Mouse (Mus musculus): Measurements from ENCODE around the gene Gas2l2.

Gene Gas2l2

DNA sequence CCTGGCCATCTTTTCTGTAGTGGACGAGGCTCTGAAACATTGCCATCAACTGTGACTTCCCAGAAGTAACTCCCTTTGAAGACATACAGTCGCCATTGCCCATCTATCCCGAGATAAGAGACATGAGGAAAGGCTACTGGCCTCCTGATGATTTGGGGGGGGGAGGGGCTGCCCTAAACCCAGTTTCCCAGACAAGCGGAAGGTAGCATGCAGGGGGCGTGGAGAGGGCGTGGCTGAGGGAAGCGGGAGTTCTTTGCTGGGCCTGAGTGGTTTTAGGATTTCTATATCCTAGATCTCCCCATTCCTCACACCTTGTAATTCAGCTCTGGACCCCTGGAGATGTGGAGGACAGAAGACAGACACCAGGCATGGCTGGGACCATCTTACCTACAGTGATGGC lies 14.6 kb upstream of the Gas2l2 start:
- in situ Hi-C loops (cut with MboI, MseI): no loop called here

GRCm38 (mm10) chr11:83442596-83443267 lies 13.5 kb upstream of the Gas2l2 start:
- in situ Hi-C loops (cut with MboI, MseI): no loop called here

DNA sequence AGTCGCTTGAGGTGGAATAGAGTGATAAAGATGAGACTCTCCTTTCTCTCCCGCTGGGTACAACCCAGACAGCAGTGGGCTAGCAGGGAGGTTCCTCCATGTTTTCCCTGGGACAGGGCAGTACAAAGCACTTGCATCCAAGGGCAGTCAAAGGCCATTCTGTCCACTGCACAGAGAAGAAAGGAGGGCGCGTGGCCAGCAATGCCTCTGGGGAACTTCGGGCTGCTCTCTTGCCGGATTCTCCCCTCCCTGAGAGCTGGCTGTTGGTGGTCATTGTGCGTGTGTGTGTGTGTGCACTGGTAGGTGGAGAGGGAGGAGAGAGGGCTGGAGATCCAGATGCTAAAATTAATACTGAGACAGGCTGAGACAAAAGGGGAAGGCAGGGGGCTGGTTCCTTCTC lies 12.0 kb upstream of the Gas2l2 start:
- in situ Hi-C loops (cut with MboI, MseI): no loop called here

GRCm38 (mm10) chr11:83440081-83441064 lies 11.1 kb upstream of the Gas2l2 start:
- in situ Hi-C loops (cut with MboI, MseI): no loop called here

DNA sequence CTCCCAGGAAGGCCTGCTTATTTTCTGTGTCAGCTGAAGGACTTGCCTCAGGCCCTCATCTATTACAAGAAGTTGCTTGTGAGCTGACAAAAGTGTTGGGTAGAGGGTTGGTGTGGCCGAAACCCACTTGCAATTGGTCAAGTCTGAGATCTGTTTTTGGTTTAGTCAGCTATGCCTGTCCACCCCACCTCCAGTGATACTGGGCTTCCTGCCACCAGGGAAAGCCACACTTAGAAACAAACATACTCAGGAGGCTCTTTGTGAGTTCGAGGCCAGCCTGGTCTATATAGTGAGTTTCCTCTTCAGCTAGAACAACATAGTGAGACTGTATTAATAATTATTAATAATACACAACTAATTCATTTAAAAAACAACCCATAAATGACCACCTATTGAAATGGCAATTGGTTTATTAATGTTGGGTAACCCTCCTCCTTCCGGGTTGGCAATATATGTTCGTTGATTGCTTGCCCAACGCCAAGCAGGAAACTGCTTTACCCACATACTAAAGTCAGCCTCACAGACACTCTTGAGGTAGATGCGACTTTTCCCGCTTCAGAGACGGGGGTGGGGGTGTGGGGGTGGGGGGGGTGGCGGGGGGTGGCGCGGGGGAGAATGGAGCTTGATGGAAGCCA lies 10.3 kb upstream of the Gas2l2 start:
- in situ Hi-C loops (cut with MboI, MseI): no loop called here

GRCm38 (mm10) chr11:83437377-83437776 lies 8.1 kb upstream of the Gas2l2 start, which contains the start of gene 1700020L24Rik:
Gene 1700020L24Rik (plus strand): TSS chr11:83437677.
- in situ Hi-C loops (cut with MboI, MseI): no loop called here

GRCm38 (mm10) chr11:83432533-83432932 lies 3.3 kb upstream of the Gas2l2 start:
- in situ Hi-C loops (cut with MboI, MseI): no loop called here

DNA sequence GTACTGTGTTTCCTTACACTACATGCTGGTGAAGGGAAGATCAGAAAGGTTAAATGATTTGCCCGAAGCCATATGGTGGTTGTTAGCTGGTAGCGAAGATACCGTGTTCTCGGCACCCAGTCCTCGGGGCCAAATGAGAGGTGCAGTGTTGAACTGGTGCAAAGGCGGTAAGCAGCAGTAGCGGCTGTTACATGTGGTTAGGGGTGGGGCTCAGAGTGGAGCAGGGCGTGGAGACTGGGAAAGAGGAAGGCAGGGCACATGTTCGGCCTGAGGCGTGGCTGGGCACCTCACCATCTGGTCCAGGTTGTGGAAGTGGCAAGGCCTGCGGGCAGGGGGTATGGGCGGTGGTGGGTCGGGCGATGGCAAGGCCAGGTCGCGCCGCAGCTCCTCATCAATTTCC lies 2.3 kb downstream of the Gas2l2 start:
- in situ Hi-C loops (cut with MboI, MseI): loop anchor here (10.0 kb wide), 2 partner anchors 72 to 102 kb away; no protein-coding TSS in a partner anchor

DNA sequence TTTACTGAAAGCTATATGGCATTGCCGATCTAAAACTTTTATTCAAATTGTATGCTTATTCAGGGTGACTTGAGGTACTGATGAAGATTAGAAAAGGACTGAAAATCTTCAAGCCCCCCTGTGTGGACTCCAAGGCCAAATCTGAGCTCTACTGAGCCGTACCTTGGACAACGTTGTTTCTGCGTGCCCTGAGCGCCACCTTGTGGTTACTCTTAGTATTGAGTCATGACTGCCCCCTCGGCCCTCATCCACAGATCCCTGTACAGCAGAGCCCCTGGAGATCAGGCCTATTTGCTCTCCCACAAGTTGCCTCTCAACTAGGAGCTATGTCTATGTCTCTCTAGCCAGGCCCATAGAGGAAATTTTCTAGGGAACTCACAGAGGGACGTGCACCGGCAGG lies 4.6 kb downstream of the Gas2l2 start:
- in situ Hi-C loops (cut with MboI, MseI): loop anchor here (10.0 kb wide), 2 partner anchors 70 to 100 kb away; no protein-coding TSS in a partner anchor

DNA sequence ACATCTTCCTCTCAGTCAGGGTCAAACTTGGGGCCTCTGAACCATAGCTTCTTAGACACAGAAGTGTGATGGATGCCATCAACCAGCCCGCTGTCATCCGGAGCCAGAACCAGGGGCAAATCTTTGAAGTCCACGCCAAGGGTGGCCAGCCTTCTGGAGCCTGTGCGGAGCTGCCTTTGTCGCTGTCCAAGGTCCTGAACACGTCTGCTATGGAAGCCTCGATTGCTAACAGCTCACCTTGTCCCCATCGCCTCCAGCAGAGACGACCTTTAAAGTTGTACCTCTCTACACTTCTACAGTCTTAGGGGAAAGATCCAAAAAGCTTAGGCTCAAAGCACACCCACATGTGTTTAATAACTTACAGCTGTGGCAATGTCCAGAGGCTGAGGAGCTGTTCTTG lies 8.0 kb downstream of the Gas2l2 start:
- in situ Hi-C loops (cut with MboI, MseI): loop anchor here (10.0 kb wide), 2 partner anchors 67 to 97 kb away; no protein-coding TSS in a partner anchor

- in situ Hi-C loops (cut with MboI, MseI): loop anchor here (10.0 kb wide), 2 partner anchors 66 to 96 kb away; no protein-coding TSS in a partner anchor
These were observed 8.9 kb downstream of the Gas2l2 start for GRCm38 (mm10) chr11:83420338-83420737.

DNA sequence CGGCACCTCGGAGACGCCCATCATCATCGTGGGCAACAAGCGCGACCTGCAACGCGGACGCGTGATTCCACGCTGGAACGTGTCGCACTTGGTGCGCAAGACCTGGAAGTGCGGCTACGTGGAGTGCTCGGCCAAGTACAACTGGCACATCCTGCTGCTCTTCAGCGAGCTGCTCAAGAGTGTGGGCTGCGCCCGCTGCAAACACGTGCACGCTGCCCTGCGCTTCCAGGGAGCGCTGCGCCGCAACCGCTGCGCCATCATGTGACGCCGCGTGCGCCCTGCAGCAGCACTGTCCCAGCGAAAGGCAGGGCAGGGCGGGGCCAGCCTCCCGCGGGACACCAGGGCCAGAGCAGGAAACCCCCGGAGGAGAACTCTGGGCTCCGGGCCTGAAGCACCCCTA lies 10.7 kb downstream of the Gas2l2 start:
- in situ Hi-C loops (cut with MboI, MseI): no loop called here

GRCm38 (mm10) chr11:83417708-83418107 lies 11.5 kb downstream of the Gas2l2 start:
- in situ Hi-C loops (cut with MboI, MseI): no loop called here

DNA sequence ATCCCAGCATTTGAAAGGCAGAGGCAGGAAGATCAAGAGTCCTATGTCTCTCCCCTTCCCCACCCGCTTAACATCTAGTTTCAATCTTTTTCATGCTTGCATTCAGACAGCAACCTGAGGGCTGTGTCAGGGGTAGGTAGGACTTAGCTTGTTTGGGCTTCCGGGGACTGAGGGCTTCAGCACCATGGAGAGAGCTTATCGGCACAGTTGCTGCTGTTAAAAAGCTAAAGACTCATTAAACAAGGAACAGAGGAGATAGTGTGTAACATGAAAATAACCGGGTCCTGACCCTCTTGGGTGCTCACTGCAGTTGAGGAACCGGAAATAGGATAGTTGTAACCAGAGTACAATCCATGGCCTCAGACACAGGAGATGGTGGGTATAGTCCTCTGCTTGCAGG lies 12.2 kb downstream of the Gas2l2 start:
- in situ Hi-C loops (cut with MboI, MseI): no loop called here

DNA sequence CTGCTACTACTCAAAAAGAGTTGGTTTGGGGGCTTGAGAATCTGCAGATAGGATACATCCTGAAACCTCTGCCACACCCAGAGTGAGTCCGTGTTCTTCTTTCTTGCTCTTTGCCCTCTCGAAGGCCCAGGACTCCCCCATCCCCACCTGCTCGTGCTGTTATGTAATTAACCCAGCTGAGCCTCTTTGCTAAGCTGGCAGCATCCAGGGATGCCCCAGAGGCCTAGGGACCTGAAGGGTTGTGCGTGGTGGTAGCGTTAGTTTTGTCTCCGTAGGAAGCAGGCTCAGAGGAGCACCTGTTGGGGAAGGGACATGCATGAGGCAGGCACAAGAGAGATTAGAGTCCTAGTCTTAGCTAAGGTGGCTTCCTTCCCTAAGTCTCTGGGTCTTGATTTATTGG lies 18.7 kb downstream of the Gas2l2 start:
- in situ Hi-C loops (cut with MboI, MseI): no loop called here

DNA sequence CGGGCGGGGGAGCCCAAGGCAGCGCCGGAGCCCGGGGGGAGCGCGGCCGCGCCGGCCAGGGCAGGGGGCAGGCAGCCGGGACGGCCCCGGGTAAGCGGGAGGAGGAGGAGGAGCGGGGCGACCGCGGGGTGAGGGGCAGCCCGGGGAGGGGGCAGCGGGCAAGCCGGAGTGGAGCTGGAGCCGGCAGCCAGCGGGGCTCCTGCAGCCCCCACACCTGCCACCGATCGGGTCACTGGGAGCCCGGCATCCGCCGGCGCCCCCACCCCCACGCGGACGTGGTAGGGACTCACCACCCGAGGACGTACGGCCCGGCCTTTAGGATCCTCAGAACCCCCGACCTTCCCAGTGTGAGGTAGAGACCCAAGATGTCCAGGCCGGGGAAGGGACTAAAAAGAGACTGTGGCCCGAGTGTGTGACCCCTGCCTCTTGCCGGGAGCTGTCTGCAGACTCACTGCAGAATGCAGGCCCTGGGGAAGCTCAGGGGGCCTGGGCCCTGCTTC lies 19.4 kb downstream of the Gas2l2 start:
- in situ Hi-C loops (cut with MboI, MseI): loop anchor here (10.0 kb wide), 1 partner anchor 735 kb away; no protein-coding TSS in a partner anchor

GRCm38 (mm10) chr11:83409087-83409754 lies 20.0 kb downstream of the Gas2l2 start, which contains the start of gene Rasl10b:
Gene Rasl10b (plus strand): TSS chr11:83409137.
- in situ Hi-C loops (cut with MboI, MseI): loop anchor here (10.0 kb wide), 1 partner anchor 734 kb away; no protein-coding TSS in a partner anchor

- in situ Hi-C loops (cut with MboI, MseI): loop anchor here (10.0 kb wide), 1 partner anchor 733 kb away; no protein-coding TSS in a partner anchor
These were observed 21.0 kb downstream of the Gas2l2 start for GRCm38 (mm10) chr11:83408242-83408641.

- in situ Hi-C loops (cut with MboI, MseI): loop anchor here (10.0 kb wide), 1 partner anchor 732 kb away; no protein-coding TSS in a partner anchor
These were observed 22.9 kb downstream of the Gas2l2 start for GRCm38 (mm10) chr11:83406391-83406790.

GRCm38 (mm10) chr11:83403787-83404186 lies 25.5 kb downstream of the Gas2l2 start:
- in situ Hi-C loops (cut with MboI, MseI): loop anchor here (10.0 kb wide), 1 partner anchor 729 kb away; no protein-coding TSS in a partner anchor

DNA sequence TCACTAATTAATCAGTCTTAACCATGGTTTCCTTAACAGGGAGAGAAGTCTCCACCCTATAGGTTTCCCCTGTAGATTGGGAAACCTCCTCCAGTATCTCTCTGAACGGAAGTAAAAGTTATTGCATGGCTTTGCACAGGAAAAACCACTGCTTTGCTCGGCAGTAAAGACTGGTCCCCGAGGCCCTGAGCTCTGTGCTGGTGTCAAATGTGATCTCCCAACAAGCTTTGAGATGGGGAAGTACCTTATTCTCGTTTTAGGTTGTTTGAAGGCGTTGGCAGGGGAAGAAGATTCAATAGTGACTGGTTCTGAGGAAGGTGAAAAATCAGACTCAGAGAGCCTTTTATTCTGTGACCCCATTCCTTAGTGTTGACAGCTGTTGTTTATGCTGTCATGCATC lies 30.5 kb downstream of the Gas2l2 start:
- in situ Hi-C loops (cut with MboI, MseI): no loop called here
